Mouse (Mus musculus) right cerebral cortex, postnatal 14 days (tissue): ENCODE data around the gene Ctrc.

Experiments used
- DNase-seq: peaks from one replicate; pipeline ENCODE4 v3.0.0; 2022

The Ctrc gene

DNA sequence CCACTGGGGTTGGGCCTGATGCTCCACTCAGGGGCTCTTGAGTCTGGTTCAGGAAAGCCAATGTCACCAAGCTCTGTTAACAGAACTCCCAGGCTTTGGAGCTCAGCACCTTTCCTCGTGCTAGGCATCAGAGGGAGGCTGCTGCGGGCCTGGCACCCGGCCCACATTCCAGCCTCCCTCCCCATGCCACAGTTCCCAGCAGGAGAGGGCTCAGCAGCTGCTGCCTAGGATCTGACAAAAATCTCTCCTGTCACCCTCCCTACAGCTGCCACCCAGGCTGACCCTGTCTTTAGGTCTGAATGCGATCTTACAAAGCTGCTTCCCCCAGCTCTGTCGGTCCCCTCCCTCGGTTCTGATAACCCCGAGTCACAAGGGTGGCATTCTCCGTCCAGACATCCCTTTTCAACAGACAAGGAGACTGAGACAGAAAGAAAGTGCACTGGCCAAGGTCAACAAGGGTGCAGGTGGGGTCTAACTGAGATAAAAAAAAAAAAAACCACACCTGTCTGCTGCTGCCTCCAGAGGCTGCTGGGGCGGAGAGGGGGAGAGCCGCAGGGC lies 20.9 kb upstream of the Ctrc start:
- DNase-seq, result no peak

- no peak for DNase-seq
Measured at GRCm38 (mm10) chr4:141865600-141865999, 19.4 kb upstream of the Ctrc start.

- no peak for DNase-seq
Measured at GRCm38 (mm10) chr4:141865006-141865405, 18.8 kb upstream of the Ctrc start.

DNA sequence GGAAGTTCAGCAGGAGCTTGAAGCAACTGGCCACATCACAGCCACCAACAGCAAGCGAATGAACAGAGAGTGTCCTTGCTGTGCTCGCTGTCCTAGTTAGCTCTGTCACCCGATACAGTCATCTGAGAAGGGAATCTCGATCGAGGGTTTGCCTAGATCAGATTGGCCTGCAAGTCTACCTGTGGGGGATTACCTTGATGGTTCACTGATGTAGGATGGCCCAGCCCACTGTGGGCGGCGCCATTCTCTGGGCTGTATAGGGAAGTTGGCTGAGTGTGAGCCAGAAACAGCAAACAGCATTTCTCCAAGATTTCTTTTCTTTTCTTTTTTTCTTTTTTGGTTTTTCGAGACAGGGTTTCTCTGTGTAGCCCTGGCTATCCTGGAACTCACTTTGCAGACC lies 18.3 kb upstream of the Ctrc start:
- no peak for DNase-seq

DNA sequence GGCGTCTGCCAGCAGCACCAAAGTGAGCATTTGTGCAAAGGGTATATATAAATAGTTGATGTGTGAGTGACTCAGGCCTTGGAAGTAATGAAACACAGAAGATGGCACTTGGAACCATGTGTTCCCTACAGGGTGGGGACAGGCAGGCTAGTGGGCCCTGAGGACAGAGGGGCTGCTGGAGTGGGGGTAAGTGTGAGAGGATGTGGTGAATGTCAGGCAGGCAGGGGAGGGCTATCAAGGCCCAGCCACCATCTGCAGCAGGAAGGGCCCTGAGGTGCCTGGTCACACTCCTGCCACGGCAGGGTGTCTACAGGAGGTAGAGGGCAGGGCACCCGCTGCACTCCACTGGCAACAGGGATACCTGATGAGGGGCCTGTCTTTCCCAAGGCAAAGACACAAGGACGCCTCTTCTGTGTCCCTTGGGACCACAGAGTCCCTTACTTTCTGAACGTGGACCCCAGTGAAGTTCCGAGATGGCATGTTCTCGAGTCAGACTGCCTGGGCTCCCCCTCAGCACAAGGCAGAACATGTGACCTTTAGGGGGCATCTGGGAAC lies 17.6 kb upstream of the Ctrc start:
- no peak for DNase-seq

GRCm38 (mm10) chr4:141862867-141863266 lies 16.7 kb upstream of the Ctrc start:
- DNase-seq, result no peak

- no peak for DNase-seq
Measured at GRCm38 (mm10) chr4:141861591-141862295, 15.6 kb upstream of the Ctrc start.

GRCm38 (mm10) chr4:141860246-141860841 lies 14.2 kb upstream of the Ctrc start:
- no peak for DNase-seq

DNA sequence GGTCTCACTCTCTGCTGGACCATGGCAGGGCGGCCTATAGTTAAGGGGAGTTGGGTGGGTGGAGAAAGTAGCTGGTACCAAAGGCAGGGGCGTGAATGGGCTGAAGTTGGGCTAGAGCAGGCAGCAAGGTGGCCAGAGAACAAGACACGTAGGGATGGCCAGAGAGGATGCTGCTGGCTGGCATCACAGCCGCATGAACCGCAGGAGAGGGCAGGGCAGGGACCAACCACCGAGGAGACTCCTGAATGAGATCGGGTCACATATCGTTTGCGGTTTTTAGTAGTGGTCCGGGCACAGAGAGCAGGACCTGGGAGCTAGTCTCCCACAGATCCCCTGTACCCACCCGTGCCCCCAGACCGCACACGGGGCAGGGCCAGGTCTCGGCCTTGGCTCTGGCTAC lies 13.2 kb upstream of the Ctrc start:
- DNase-seq, result no peak

- no peak for DNase-seq
Measured at GRCm38 (mm10) chr4:141858501-141858900, 12.3 kb upstream of the Ctrc start.

- peak; percentile 79 for DNase-seq
Measured at GRCm38 (mm10) chr4:141857422-141857930, 11.3 kb upstream of the Ctrc start.

GRCm38 (mm10) chr4:141853437-141853836 lies 7.3 kb upstream of the Ctrc start:
- peak; percentile 77 for DNase-seq

GRCm38 (mm10) chr4:141834536-141835095 lies 11.5 kb downstream of the Ctrc start:
- no peak for DNase-seq

DNA sequence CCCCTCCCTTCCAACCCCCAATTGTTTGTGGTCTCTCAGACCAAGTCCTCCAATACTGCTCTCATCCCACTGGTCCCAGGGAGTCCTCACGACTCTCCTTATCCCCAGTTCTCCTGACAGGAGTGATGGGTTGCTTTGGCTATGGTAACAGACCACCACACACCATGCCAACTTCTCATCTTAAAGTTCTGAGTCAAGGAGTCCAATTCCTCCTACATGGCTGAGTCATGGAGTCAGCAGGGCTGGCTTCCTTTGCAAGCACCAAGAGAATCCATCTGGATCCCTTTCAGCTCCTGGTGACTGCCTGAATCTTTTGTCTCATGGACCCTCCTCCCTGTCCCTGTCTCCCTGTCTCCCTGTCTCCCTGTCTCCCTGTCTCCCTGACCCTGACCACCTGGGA lies 12.2 kb downstream of the Ctrc start:
- no peak for DNase-seq

DNA sequence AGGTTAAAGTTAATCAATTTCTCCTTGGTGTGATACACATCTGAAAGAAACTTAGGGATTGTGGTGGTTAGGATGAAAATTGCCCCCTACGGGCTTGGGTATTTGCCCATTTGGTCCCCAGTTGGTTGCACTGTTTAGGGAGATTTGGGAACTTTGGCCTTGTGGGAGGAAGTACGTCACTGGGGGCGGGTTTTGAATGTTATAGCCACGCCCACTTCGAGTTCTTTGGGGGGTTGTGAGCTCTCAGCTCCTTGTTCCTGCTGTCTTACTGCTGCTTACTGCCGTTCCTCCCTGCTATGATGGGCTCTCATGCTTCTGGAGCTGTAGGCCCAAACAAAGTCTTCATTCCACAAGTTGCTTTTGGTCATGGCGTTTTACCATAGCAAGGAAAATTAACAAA lies 14.8 kb downstream of the Ctrc start:
- no peak for DNase-seq

- no peak for DNase-seq
Measured at GRCm38 (mm10) chr4:141830381-141830780, 15.8 kb downstream of the Ctrc start.

- no peak for DNase-seq
Measured at GRCm38 (mm10) chr4:141828177-141828576, 18.0 kb downstream of the Ctrc start.

GRCm38 (mm10) chr4:141827401-141827800 lies 18.8 kb downstream of the Ctrc start:
- DNase-seq, result no peak

DNA sequence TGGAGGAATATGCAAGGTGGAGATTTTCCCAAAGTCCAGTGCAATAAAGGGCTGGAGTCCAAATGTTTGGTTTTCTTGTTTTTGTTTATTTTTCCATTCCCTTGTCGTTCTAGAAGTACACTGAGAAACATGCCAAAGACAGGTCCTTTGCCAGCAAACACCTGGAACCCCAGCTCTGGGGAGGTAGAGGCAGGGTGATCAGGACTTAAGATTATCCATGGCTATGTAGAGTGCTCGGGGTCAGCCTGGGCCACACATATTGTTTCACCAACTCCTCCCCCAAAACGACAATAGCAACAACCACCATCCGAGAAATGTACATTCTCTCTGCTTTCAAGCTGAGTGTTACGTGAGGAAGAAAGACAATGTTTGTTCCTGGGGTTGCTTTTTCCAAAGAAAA lies 20.1 kb downstream of the Ctrc start, which contains the start of gene Cela2a:
Gene Cela2a, minus strand, starts transcription at position 101 of the 400 bp plus-strand sequence.
- no peak for DNase-seq

GRCm38 (mm10) chr4:141822979-141823378 lies 23.2 kb downstream of the Ctrc start:
- DNase-seq, result no peak

- no peak for DNase-seq
Measured at GRCm38 (mm10) chr4:141822089-141822488, 24.1 kb downstream of the Ctrc start.

GRCm38 (mm10) chr4:141821178-141821577 lies 25.0 kb downstream of the Ctrc start:
- DNase-seq, result no peak

DNA sequence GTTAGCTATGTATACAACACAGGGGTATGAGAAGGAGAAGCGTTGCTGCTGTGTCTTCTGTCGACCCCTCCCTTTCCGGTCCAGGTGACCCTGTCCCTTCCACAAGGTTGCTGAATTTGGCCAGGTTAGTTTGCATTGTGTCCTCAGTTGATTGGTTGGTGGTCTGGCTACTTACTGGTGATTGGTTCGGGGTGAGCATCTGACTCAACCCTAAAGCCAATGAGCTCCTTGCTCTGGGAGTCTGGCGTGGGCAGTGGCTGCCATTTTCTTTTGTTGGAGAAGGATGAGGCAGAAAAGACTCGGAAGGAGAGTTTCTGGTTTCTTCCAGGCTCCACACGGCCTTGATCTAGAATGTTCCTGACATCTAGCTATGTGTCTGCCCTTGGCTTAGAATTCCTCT lies 26.8 kb downstream of the Ctrc start:
- DNase-seq, result no peak

DNA sequence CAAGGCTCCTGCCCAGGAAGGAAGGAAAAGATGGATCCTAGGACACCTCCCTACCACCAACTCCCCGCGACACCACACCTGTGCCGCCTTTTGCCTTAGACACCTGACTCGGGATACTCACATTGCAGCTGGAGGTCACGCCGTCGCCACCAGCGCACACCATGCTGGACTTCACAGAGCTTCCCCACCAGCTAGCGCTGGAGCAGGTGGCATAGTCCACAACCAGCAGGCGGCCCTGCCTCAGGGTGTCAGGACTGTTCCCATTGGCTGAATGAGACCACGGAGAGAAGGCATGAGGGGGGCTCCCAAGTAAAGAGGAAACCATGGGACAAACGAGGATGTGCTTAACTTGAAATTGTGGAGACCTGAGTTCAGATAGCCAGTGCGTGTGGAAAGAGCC lies 27.3 kb downstream of the Ctrc start:
- no peak for DNase-seq
